Mouse (Mus musculus) liver, adult 2 months (tissue): Measurements from ENCODE around the gene Cog5. TPM values are rescaled to one million over a fixed set of nuclear protein-coding genes. Genes with fewer than 3 reads are reported as not detected.

Experiments
- DNase-seq: peaks from one replicate; pipeline ENCODE4 v3.0.0-alpha.2; 2011; ENCODE audit warnings: low read depth, low spot score; ENCODE audit errors: extremely low read depth
- H3K27ac ChIP-seq: fragments of 200-500 bp; replicated peaks from 2 replicates; pipeline ENCODE4 v1.5.1; 2012; ENCODE audit warnings: low read depth, mild to moderate bottlenecking, control low read depth, inconsistent platforms, low read length; ENCODE audit not compliant: insufficient read depth
- H3K27me3 ChIP-seq: fragments of 200-500 bp; 2 replicates; pipeline ENCODE4 v1.6.1; 2012; ENCODE audit warnings: mild to moderate bottlenecking, moderate library complexity, low read length, inconsistent platforms; ENCODE audit not compliant: control insufficient read depth, insufficient read depth
- H3K36me3 ChIP-seq: fragments of 200-500 bp; 2 replicates; pipeline ENCODE4 v1.6.1; 2012; ENCODE audit warnings: low read length, inconsistent platforms; ENCODE audit not compliant: control insufficient read depth, insufficient read depth
- H3K4me1 ChIP-seq: fragments of 200-500 bp; 2 replicates; pipeline ENCODE4 v1.6.1; 2011; ENCODE audit warnings: low read length; ENCODE audit not compliant: control insufficient read depth, insufficient read depth
- H3K4me3 ChIP-seq: fragments of 200-500 bp; 2 replicates; pipeline ENCODE4 v1.5.1; 2011; ENCODE audit warnings: low read depth, mild to moderate bottlenecking, control low read depth, low read length, moderate library complexity; ENCODE audit not compliant: insufficient read depth
- H3K79me2 ChIP-seq: fragments of 200-500 bp; 2 replicates; pipeline ENCODE4 v1.6.1; 2012; ENCODE audit warnings: inconsistent platforms, mild to moderate bottlenecking, low read length, moderate library complexity; ENCODE audit not compliant: control insufficient read depth, insufficient read depth
- H3K9ac ChIP-seq: fragments of 200-500 bp; 2 replicates; pipeline ENCODE4 v1.6.1; 2012; ENCODE audit warnings: low read depth, mild to moderate bottlenecking, control low read depth, inconsistent platforms, low read length
- CTCF ChIP-seq: fragments of 200-500 bp; IDR thresholded peaks from 2 replicates; pipeline ENCODE4 v1.5.1; 2011; ENCODE audit warnings: low read depth, low read length, control low read depth
- POLR2A ChIP-seq: fragments of 200-500 bp; IDR thresholded peaks from 2 replicates; pipeline ENCODE4 v1.6.1; 2011; ENCODE audit warnings: low read length, control low read depth; ENCODE audit not compliant: insufficient read depth; ENCODE audit errors: extremely low read depth
- whole genome bisulfite sequencing: fragments of 180-500 bp; shearing (Covaris S2); methylation state at CpG from one replicate; pipeline ENCODE4 v1.1.7; 2018; 5-methylcytosine and 5-hydroxymethylcytosine counted together
- polyA plus RNA-seq: library from polyadenylated mRNA; depleted of rRNA; stranded (reverse); fragments of >200 nt; gene quantifications from 2 replicates; pipeline ENCODE4 v1.2.3, GENCODE M21; 2012
- total RNA-seq: library from RNA; depleted of rRNA; stranded (reverse); fragments of >200 nt; gene quantifications from 2 replicates; pipeline ENCODE4 v1.2.3, GENCODE M21; 2014

Cog5 gene
- total and polyA plus RNA-seq, 2 experiments = 7.6 to 33.5 TPM

DNA sequence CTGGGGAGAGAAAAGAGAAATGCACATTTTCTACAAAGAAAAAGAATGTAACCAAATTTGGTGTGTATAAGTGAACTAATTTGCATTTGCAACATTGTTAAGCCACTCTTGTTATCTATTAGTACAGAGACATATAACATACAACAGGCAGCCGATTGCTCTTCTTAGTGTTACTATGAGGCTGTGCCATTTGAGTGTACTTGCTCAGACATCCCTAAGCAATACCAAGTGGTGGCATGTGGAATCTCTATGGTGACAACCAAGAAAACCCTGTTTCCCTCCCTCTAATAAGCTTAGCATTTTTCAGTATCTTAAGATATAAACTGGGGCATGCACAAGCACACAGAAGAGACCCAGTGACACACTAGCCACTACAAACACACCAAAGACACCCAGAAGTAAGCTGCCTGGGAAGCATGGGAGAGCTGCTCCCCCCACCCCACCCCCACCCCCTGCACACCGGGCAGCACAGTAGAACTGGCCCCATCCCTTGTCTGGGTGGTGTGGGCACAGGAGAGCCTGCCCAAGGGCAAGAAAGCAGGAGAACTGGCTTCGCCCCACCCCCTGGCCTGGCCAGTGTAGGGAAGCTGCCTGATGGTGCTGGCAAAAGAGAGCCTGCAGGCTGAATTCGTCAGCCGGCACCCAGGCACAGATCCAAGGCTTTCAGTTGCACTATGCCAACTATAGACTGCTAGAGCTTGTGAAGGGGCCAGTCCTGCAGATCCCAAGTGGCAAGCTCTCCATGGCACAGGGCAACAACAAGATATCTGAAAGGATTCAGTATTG lies 194.2 kb downstream of the Cog5 start:
- no peaks in the 10 kb centered on the region for H3K27me3 ChIP-seq
- no peak for TF ChIP-seq POLR2A
- H3K27ac ChIP-seq = no peak overlapping the region
- no peak overlapping the region for H3K4me3 ChIP-seq
- no peak for DNase-seq
- WGBS = 72% methylated on average over 5 of the region's 5 CpGs
- no peaks in the 10 kb centered on the region for H3K79me2 ChIP-seq
- no peak overlapping the region for H3K9ac ChIP-seq
- no peaks in the 10 kb centered on the region for H3K36me3 ChIP-seq
- H3K4me1 ChIP-seq = no peaks in the 10 kb centered on the region

DNA sequence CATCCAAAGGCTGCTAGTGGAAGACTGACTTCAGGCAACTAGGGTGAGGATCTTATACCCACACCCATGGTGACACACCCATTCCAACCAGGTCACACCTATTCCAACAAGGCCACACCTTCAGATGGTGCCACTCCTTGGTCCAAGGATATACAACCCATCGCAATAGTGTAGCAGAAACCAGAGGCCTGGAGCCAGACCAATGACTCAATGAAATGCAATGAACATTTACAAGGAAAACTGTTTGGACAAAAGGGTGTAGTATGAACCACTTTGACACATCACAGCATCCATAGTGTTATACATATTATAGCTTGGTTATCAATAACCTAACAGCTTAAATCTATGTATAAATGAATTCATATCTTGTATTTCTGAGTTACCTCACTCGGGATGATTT lies 194.9 kb downstream of the Cog5 start:
- Histone ChIP-seq H3K27ac (no peak overlapping the region), H3K4me3 (no peak overlapping the region), H3K27me3 (no peaks in the 10 kb centered on the region), H3K36me3 (no peaks in the 10 kb centered on the region), H3K9ac (no peak overlapping the region), H3K4me1 (no peaks in the 10 kb centered on the region), H3K79me2 (no peaks in the 10 kb centered on the region)
- no peak for TF ChIP-seq POLR2A
- no peak for TF ChIP-seq CTCF
- no peak for DNase-seq
- WGBS = 95% methylated on average over 2 of the region's 2 CpGs

DNA sequence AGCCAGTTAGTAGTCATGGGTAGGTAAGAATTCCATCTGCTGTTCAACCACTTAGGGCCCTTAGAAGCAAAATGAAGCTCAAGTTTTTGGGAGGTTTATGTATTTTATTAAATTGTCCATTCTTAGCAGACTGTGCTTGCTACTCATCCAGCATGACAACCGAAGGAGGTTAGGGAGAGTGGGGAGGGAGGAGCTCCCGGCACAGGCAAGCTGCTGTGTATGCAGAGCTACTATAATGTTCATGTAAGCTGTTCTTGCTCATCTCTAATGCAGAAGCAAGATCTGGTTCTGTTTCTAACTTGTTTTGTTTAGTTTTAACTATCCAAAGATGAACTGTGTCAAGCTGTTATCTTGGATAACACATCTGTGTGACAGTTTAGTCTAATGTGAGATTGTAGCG lies 199.4 kb downstream of the Cog5 start:
- TF ChIP-seq POLR2A (no peak), CTCF (no peak)
- DNase-seq = no peak
- WGBS = 81% methylated on average over 3 of the region's 3 CpGs
- H3K4me1 ChIP-seq = no peaks in the 10 kb centered on the region
- no peaks in the 10 kb centered on the region; the same call in 1 of the 2 replicates for H3K79me2 ChIP-seq
- H3K9ac ChIP-seq = no peak overlapping the region
- H3K36me3 ChIP-seq = peaks cover 2% of the 10 kb centered on the region; the same call in 1 of the 2 replicates
- no peak overlapping the region for H3K27ac ChIP-seq
- no peak overlapping the region for H3K4me3 ChIP-seq
- H3K27me3 ChIP-seq = no peaks in the 10 kb centered on the region

DNA sequence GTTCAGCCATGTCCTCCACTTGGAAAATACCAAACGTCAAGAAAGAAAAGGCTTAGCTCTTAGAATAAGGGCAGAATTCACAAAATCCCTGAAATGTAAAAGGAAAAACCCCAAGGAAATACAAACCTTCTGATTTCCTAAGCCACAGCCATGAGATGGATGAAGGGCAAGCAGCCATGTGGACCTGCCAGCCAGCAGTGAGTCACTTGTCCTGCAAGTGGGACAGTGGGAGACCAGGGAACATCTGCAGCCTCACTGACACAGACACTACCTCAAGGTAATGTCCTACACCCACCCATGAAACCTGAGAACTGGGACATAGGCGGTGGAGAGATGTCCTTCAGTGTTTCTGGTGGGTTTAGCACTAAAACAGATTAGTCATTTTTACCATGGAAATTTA lies 200.1 kb downstream of the Cog5 start:
- TF ChIP-seq POLR2A (no peak), CTCF (no peak)
- no peak for DNase-seq
- 95% methylated on average over 2 of the region's 2 CpGs for WGBS

DNA sequence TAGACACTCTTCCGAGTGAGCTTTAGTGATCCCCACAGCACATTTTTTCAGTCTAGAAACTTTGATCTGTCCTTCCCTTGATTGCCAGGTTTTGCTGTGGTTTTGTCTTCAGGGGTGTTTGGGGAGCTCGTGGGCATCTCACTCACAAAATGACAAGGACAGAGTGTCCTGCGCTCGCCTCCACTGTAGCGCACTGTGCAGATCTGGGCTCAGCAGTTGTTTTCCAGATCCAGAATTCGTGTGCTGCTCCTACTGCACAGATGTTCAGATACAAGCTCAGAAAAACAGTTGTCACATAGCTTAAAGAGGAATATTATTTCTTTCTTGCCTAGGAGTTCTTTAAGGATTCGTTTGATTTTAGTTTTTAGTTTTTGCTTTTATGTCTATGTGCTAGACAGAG lies 203.1 kb downstream of the Cog5 start:
- TF ChIP-seq POLR2A (no peak), CTCF (no peak)
- 90% methylated on average over 7 of the region's 7 CpGs for WGBS

More for the DNA sequence above, 200.1 kb downstream of the Cog5 start:
- no peak overlapping the region for H3K27ac ChIP-seq
- no peak overlapping the region for H3K4me3 ChIP-seq
- H3K4me1 ChIP-seq = no peaks in the 10 kb centered on the region
- peaks cover 2% of the 10 kb centered on the region; the same call in 1 of the 2 replicates for H3K36me3 ChIP-seq
- no peak overlapping the region for H3K9ac ChIP-seq
- no peaks in the 10 kb centered on the region; the same call in 1 of the 2 replicates for H3K79me2 ChIP-seq
- H3K27me3 ChIP-seq = no peaks in the 10 kb centered on the region

More for the DNA sequence above, 203.1 kb downstream of the Cog5 start:
- no peak for DNase-seq
- H3K9ac ChIP-seq = no peak overlapping the region
- peaks cover 2% of the 10 kb centered on the region; the same call in 1 of the 2 replicates for H3K36me3 ChIP-seq
- H3K79me2 ChIP-seq = no peaks in the 10 kb centered on the region; the same call in 1 of the 2 replicates
- H3K4me3 ChIP-seq = no peak overlapping the region
- no peak overlapping the region for H3K27ac ChIP-seq
- no peaks in the 10 kb centered on the region for H3K4me1 ChIP-seq
- H3K27me3 ChIP-seq = no peaks in the 10 kb centered on the region
